Mouse (Mus musculus) G1E (cell line): ENCODE results near the gene 1700042G07Rik. TPM values are rescaled to one million over a fixed set of nuclear protein-coding genes. Genes with fewer than 3 reads are reported as not detected.

Source experiments
- ATAC-seq: 2 replicates; pipeline ENCODE4 v1.8.0; 2016; ENCODE audit warnings: mild to moderate bottlenecking; ENCODE audit not compliant: insufficient number of reproducible peaks, poor library complexity, low FRiP score, severe bottlenecking; ENCODE audit errors: extremely low read depth
- DNase-seq: peaks from one replicate; pipeline ENCODE4 v3.0.0; 2012; ENCODE audit warnings: low spot score
- H3K27me3 ChIP-seq: 2 replicates; pipeline ENCODE4 v1.6.1; 2012; ENCODE audit warnings: mild to moderate bottlenecking, low read length, inconsistent platforms; ENCODE audit not compliant: insufficient read depth
- H3K36me3 ChIP-seq: replicated peaks from 2 replicates; pipeline ENCODE3; 2012; ENCODE audit warnings: mild to moderate bottlenecking, inconsistent platforms
- H3K4me1 ChIP-seq: 2 replicates; pipeline ENCODE4 v1.6.1; 2012; ENCODE audit warnings: low read depth, low read length, inconsistent platforms, mixed read lengths; ENCODE audit not compliant: insufficient read depth
- H3K4me3 ChIP-seq: 2 replicates; pipeline ENCODE4 v1.5.1; 2012; ENCODE audit warnings: low read depth, mild to moderate bottlenecking, inconsistent platforms, low read length, moderate library complexity, mixed read lengths
- H3K9me3 ChIP-seq: replicated peaks from 2 replicates; pipeline ENCODE4 v1.6.1; 2012; ENCODE audit warnings: inconsistent platforms
- CTCF ChIP-seq: IDR thresholded peaks from 2 replicates; pipeline ENCODE4 v1.5.1; 2012; ENCODE audit warnings: low read depth, low read length, inconsistent platforms, mixed read lengths
- GATA1 ChIP-seq: IDR thresholded peaks from 2 replicates; pipeline ENCODE4 v1.6.1; 2012; ENCODE audit warnings: borderline replicate concordance, low read length, inconsistent platforms, mixed read lengths
- GATA2 ChIP-seq: IDR thresholded peaks from 2 replicates; pipeline ENCODE4 v1.6.1; 2012; ENCODE audit warnings: low read depth, low read length, inconsistent platforms, borderline replicate concordance
- POLR2AphosphoS5 ChIP-seq: IDR thresholded peaks from 2 replicates; pipeline ENCODE4 v1.6.1; 2012; ENCODE audit warnings: low read depth, low read length, inconsistent platforms; ENCODE audit not compliant: insufficient replicate concordance
- TAL1 ChIP-seq: conservative IDR thresholded peaks from 2 replicates; pipeline ENCODE4 v1.6.1; 2012; ENCODE audit warnings: low read depth, low read length, inconsistent platforms, mixed read lengths
- polyA plus RNA-seq: library from polyadenylated mRNA; stranded (reverse); fragments of >175 nt; gene quantifications from 2 replicates; pipeline ENCODE4 v1.2.3, GENCODE M21; 2012
- total RNA-seq, 2 experiments: library from RNA; stranded (forward) in 1 of 2; stranded (reverse) in 1 of 2; fragments of 200-1000 nt in 1 of 2; fragments of >200 nt in 1 of 2; fragmentation: Nextera tagmentation in 1 of 2; gene quantifications; 2 replicates each; pipeline ENCODE4 v1.2.3; 2014 to 2017

Gene 1700042G07Rik
- total and polyA plus RNA-seq, 3 experiments: not detected

DNA sequence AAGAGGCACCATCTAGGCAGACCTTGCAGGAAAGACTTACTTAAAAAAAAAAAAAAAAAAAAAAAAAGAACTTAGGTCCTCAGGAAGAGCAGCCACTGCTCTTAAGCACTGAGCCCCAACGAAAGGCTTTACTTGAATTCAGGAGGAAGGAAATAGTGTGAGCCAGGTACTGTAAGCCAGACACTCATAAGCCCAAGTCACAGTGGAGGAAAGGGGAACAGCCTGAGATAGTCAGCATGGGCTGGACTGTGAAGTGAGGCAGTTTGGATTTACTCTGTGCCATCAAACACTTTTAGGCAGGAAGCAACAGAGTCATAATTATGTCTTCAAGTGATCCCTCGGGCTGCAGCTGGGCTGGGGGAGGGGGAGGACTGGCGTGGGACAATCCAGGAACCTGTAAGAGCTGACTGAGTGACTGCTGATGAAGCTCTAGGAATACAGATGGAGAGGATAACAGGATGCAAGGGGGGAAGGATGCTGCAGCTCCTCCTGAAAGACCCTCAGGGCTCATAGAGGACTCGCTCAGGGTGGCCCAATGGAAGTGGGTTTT is 19.2 kb downstream of the 1700042G07Rik start:
- no peak for ATAC-seq
- Histone ChIP-seq H3K4me1 (peaks cover 32% of the 10 kb centered on the region), H3K36me3 (no peaks in the 10 kb centered on the region), H3K4me3 (no peak overlapping the region), H3K27me3 (no peaks in the 10 kb centered on the region), H3K9me3 (no peaks in the 10 kb centered on the region; the same call in 1 of the 2 replicates)
- TF ChIP-seq POLR2AphosphoS5 (no peak), CTCF (no peak), GATA1 (no peak), TAL1 (no peak), GATA2 (no peak)
- no peak for DNase-seq

DNA sequence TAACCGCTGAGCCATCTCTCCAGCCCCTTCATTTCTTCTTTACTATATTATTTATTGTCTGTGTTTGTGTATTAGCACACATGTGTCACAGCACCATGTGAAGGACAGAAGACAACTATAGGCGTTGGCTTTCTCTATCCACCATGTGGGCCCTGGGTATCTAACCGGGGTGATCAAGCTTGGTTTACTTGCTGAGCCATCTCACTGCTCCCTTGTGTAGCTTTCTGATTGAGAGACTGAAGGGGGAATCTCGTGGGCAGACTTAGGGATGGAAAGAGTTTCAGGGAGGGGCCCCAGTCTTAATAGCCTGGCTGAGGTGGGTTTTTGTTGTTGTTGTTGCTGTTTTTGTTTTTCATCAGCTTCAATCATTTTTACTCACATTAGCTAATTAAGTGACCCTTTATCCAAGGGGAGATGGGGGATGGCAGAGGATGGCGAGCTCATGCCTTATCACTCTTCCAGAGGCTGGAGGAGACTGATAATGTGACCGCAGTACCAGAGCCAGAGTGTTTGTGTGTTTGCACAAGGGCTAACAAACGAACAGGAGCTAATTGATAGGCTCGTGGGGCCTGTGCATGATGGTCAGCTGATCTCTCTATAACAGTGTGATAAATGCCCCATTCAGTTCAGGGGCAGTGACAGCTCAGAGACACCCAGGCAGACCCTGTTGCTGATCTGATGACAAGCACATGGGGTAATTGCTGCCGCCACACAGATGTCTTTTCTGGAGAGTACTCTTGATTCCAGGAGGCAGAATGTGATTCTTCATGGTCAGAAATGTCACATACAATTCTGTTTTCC is 20.6 kb downstream of the 1700042G07Rik start:
- Histone ChIP-seq H3K27me3 (no peaks in the 10 kb centered on the region), H3K9me3 (no peaks in the 10 kb centered on the region), H3K36me3 (no peaks in the 10 kb centered on the region), H3K4me1 (peaks cover 34% of the 10 kb centered on the region), H3K4me3 (no peak overlapping the region; the same call in 1 of the 2 replicates)
- ATAC-seq (peak; percentile 99), DNase-seq (peak; percentile 70)
- TF ChIP-seq CTCF (no peak), TAL1 (peak; percentile 90), GATA2 (peak; percentile 51; the same call in 1 of the 2 replicates)

DNA sequence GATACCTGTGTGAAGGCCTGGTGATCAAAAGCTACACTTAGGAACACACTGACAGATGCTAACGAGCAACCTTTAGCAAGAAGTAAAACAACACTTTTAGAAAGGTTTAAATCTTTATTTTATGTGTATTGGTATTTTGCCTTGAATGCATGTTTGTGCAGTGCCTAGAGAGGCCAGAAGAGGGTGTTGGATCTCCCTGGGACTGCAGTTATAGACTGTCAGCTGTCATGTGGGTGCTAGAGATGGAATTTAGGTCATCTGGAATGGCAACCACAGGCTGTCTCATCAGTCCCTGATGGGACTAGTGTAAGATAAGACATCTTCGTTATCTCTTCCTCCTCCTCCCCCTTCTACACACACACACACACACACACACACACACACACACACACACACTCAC is 25.2 kb downstream of the 1700042G07Rik start:
- no peaks in the 10 kb centered on the region for H3K9me3 ChIP-seq
- H3K4me1 ChIP-seq: peaks cover 26% of the 10 kb centered on the region
- DNase-seq: no peak
- H3K36me3 ChIP-seq: no peaks in the 10 kb centered on the region
- no peak for ATAC-seq
- H3K4me3 ChIP-seq: no peak overlapping the region
- no peaks in the 10 kb centered on the region for H3K27me3 ChIP-seq
- TF ChIP-seq GATA1 (no peak), TAL1 (no peak), CTCF (peak; percentile 21; the same call in 1 of the 2 replicates), GATA2 (no peak)

DNA sequence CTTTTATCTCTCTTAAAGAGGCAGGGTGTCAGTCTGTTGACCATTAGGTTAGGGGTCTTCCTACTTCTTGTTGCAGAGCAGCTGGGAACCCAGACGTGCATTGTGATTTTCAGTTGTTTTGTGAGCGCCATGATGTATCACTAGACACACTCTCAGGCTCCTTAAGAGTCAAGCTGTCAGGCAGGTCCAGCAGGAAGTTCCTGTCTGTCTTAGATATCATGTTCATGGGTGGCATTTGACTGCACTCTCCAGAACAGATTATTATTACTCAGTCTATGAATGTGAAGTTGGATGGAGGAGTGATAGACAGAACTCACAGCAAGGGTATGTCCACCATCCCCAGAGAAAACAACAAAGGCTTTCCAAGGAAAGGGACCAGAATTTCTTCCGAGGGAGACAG is 31.2 kb downstream of the 1700042G07Rik start:
- no peak for ATAC-seq
- no peak for TF ChIP-seq POLR2AphosphoS5
- TF ChIP-seq TAL1: no peak
- TF ChIP-seq CTCF: no peak
- TF ChIP-seq GATA1: no peak
- no peak for TF ChIP-seq GATA2
- Histone ChIP-seq H3K4me1 (peaks cover 10% of the 10 kb centered on the region), H3K36me3 (no peaks in the 10 kb centered on the region), H3K4me3 (no peak overlapping the region), H3K27me3 (no peaks in the 10 kb centered on the region; the same call in 1 of the 2 replicates), H3K9me3 (no peaks in the 10 kb centered on the region)
- no peak for DNase-seq

DNA sequence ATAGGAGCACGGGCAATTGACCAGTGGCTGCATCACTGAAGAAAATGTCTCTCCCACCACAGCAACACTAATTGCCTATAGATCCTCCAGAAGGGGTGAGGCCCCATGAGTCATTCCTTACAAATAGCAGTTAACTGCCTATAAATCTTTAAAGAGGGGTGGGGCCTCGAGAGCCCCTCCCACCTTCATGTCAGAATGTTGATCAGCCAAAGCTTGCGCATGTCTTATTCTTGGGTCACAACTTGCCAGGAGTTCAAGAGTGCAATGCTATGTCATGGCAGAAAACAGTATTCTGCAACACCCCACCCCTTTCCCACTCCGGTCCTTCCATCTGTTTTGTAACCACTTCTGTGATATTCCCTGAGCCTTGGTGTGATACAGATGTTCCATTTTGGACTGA is 33.4 kb downstream of the 1700042G07Rik start:
- Histone ChIP-seq H3K9me3 (no peaks in the 10 kb centered on the region), H3K36me3 (no peaks in the 10 kb centered on the region), H3K4me3 (no peak overlapping the region), H3K27me3 (no peaks in the 10 kb centered on the region; the same call in 1 of the 2 replicates), H3K4me1 (peaks cover 10% of the 10 kb centered on the region)
- TF ChIP-seq POLR2AphosphoS5 (no peak), CTCF (no peak), TAL1 (no peak), GATA1 (no peak), GATA2 (no peak)
- no peak for DNase-seq
- no peak for ATAC-seq

DNA sequence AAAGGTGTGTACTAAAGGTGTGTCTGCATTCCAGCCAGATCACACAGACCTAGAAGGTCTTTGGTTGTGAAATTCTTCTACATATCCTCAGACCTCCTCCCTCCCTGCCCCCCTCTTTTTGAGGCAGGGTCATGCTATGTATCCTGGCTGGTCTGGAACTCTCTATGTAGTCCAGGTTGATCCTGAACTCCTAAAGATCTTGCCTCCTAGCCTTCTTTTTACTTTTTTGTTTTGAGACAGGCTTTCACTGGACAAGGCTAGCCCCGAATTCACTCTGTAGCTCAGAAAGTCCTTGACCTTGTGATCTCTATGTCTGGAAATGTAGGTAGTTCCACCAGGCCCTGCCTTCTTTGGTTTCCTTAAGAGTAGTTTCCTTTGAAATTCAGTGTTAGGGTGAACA is 35.7 kb downstream of the 1700042G07Rik start:
- ATAC-seq: no peak
- Histone ChIP-seq H3K4me3 (no peak overlapping the region), H3K4me1 (peaks cover 10% of the 10 kb centered on the region), H3K9me3 (no peaks in the 10 kb centered on the region), H3K27me3 (no peaks in the 10 kb centered on the region; the same call in 1 of the 2 replicates), H3K36me3 (no peaks in the 10 kb centered on the region)
- no peak for DNase-seq
- TF ChIP-seq TAL1 (no peak), GATA2 (no peak), POLR2AphosphoS5 (no peak), GATA1 (no peak), CTCF (no peak)
